Mouse (Mus musculus) forebrain, embryonic 14.5 days (tissue): ENCODE measurements around the gene Glt1d1. TPM values are rescaled to one million over a fixed set of nuclear protein-coding genes. Genes with fewer than 3 reads are reported as not detected.

Source experiments
- ATAC-seq: fragments of 200-750 bp; cut with Nextera tagmentation; 2 replicates; pipeline ENCODE4 v1.8.0; 2017; ENCODE audit warnings: mild to moderate bottlenecking, moderate library complexity
- DNase-seq: peaks from one replicate; pipeline ENCODE4 v3.0.0-alpha.2; 2015; ENCODE audit warnings: low spot score
- H3K27ac ChIP-seq: fragments of 300-500 bp; sonication (generic); 2 replicates; pipeline ENCODE4 v1.5.1; 2014; ENCODE audit warnings: low read depth, mild to moderate bottlenecking, control low read depth, low read length, moderate library complexity
- H3K27me3 ChIP-seq: fragments of 300-500 bp; sonication (generic); replicated peaks from 2 replicates; pipeline ENCODE4 v1.6.1; 2014; ENCODE audit warnings: low read length, control low read depth, mixed read lengths; ENCODE audit not compliant: control insufficient read depth, insufficient read depth
- H3K36me3 ChIP-seq: fragments of 300-500 bp; sonication (generic); 2 replicates; pipeline ENCODE4 v1.6.1; 2014; ENCODE audit warnings: low read length, control low read depth; ENCODE audit not compliant: control insufficient read depth, insufficient read depth
- H3K4me1 ChIP-seq: fragments of 300-500 bp; sonication (generic); 2 replicates; pipeline ENCODE4 v1.6.1; 2014; ENCODE audit warnings: antibody characterized with exemption, low read length, control low read depth; ENCODE audit not compliant: control insufficient read depth, insufficient read depth
- H3K4me2 ChIP-seq: fragments of 300-500 bp; sonication (generic); 2 replicates; pipeline ENCODE4 v1.6.1; 2014; ENCODE audit warnings: mild to moderate bottlenecking, control low read depth, low read length
- H3K4me3 ChIP-seq: fragments of 300-500 bp; sonication (generic); 2 replicates; pipeline ENCODE4 v1.5.1; 2014; ENCODE audit warnings: low read depth, low read length, control low read depth
- H3K9ac ChIP-seq: fragments of 300-500 bp; sonication (generic); 2 replicates; pipeline ENCODE4 v1.6.1; 2014; ENCODE audit warnings: mild to moderate bottlenecking, low read length, control low read depth, moderate library complexity
- H3K9me3 ChIP-seq: fragments of 300-500 bp; sonication (generic); replicated peaks from 2 replicates; pipeline ENCODE4 v1.6.1; 2016; ENCODE audit warnings: low read length, control low read depth, mixed read lengths; ENCODE audit not compliant: control insufficient read depth
- WGBS: fragments of 180-500 bp; shearing (Covaris S2); extraction: QIAGEN DNeasy Blood & Tissue Kit; methylation state at CpG from one replicate; pipeline ENCODE4 v1.1.7; 2014; 5-methylcytosine and 5-hydroxymethylcytosine counted together
- polyA plus RNA-seq: library from polyadenylated mRNA; unstranded; fragments of >200 nt; fragmentation: Nextera tagmentation; extraction: Ambion mirVana; gene quantifications from 2 replicates; pipeline ENCODE4 v1.2.1, GENCODE M21; 2014

The Glt1d1 gene
- polyA plus RNA-seq, 1 experiment from 2014 or later: 1.1 TPM

DNA sequence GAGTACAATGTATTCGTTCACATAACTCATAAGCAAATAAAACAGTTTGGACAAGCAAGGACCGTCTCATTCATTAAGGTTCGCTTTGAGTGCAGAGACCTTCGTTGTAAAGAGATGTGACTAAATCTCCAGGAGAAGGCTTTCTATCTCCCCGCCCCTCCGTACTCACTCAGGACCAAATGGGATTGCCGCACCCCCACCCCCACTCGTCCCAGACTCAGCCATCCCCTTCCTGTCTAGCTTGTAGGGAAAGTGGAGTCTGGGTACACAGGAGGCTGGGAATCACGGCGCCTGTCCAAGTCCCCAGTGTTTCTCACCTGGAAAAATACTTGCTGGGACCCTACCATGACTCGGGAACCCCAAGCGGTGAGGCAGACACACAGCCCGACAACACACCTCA, 7.6 kb downstream of the Glt1d1 start:
- 89% methylated on average over 13 of the region's 13 CpGs for WGBS
- no peak overlapping the region for H3K4me3 ChIP-seq
- peaks cover 5% of the 10 kb centered on the region; the same call in 1 of the 2 replicates for H3K9me3 ChIP-seq
- H3K36me3 ChIP-seq: no peaks in the 10 kb centered on the region
- no peak overlapping the region for H3K27ac ChIP-seq
- no peak for ATAC-seq
- no peak for DNase-seq
- H3K4me1 ChIP-seq: no peaks in the 10 kb centered on the region
- no peak overlapping the region for H3K9ac ChIP-seq
- no peaks in the 10 kb centered on the region for H3K27me3 ChIP-seq
- H3K4me2 ChIP-seq: no peak overlapping the region

GRCm38 (mm10) chr5:127640359-127640758, 8.3 kb downstream of the Glt1d1 start:
- Histone ChIP-seq H3K4me2 (no peak overlapping the region), H3K27ac (no peak overlapping the region), H3K9me3 (peaks cover 5% of the 10 kb centered on the region; the same call in 1 of the 2 replicates), H3K27me3 (no peaks in the 10 kb centered on the region), H3K9ac (no peak overlapping the region), H3K4me3 (no peak overlapping the region), H3K36me3 (no peaks in the 10 kb centered on the region), H3K4me1 (no peaks in the 10 kb centered on the region)
- ATAC-seq (no peak), DNase-seq (no peak)
- WGBS: 91% methylated on average over 3 of the region's 3 CpGs

DNA sequence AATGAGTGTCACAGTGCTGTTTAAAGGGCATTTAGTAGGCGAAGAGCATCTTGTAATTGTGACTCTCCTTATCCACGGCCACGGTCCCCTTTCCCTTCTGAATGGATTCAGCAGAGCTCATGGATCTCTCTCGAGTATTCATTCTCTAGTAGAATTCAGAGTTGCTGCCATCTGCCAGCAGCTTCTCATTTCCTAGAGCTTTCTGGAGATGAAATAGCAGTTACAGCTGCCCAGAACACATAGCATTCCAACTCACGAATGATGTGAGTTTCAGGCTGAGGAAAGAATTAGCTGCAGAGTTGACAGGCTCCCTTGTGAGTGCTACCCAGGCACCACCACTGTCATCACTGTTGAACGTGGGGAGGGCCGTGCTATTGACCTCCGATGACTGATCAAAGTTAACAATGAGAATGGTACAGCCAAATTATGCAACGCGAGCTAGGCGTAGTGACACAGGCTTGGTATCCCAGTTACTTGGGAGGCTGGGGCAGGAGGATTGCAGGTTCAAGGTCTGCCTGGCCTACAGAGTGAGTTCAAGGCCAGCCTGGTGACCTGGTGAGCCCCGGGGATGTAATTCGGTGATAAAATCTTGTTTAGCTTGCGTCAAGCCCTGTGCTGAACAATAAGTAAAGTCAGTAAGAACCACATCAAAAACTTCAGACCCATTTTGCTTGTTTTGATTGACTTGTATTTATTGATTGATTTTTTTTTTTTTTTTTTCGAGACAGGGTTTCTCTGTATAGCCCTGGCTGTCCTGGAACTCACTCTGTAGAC, 9.3 kb downstream of the Glt1d1 start:
- DNase-seq (no peak), ATAC-seq (no peak)
- no peak overlapping the region for H3K4me3 ChIP-seq
- peaks cover 5% of the 10 kb centered on the region; the same call in 1 of the 2 replicates for H3K9me3 ChIP-seq
- H3K36me3 ChIP-seq: no peaks in the 10 kb centered on the region
- H3K27me3 ChIP-seq: no peaks in the 10 kb centered on the region
- no peak overlapping the region for H3K4me2 ChIP-seq
- no peak overlapping the region for H3K27ac ChIP-seq
- no peak overlapping the region for H3K9ac ChIP-seq
- WGBS: 94% methylated on average over 15 of the region's 15 CpGs
- no peaks in the 10 kb centered on the region for H3K4me1 ChIP-seq

- no peak overlapping the region for H3K9ac ChIP-seq
- H3K4me3 ChIP-seq: no peak overlapping the region
- H3K36me3 ChIP-seq: no peaks in the 10 kb centered on the region
- no peaks in the 10 kb centered on the region for H3K9me3 ChIP-seq
- H3K27me3 ChIP-seq: no peaks in the 10 kb centered on the region
- no peak for DNase-seq
- no peak overlapping the region for H3K27ac ChIP-seq
- no peak overlapping the region for H3K4me2 ChIP-seq
- no peak for ATAC-seq
- no peaks in the 10 kb centered on the region for H3K4me1 ChIP-seq
- WGBS: 80% methylated on average over 6 of the region's 6 CpGs
These were observed 16.0 kb downstream of the Glt1d1 start for GRCm38 (mm10) chr5:127648046-127648445.

GRCm38 (mm10) chr5:127649077-127649476, 17.0 kb downstream of the Glt1d1 start:
- Histone ChIP-seq H3K27me3 (no peaks in the 10 kb centered on the region), H3K4me2 (no peak overlapping the region), H3K4me3 (no peak overlapping the region), H3K4me1 (no peaks in the 10 kb centered on the region), H3K27ac (no peak overlapping the region), H3K9me3 (no peaks in the 10 kb centered on the region), H3K36me3 (no peaks in the 10 kb centered on the region), H3K9ac (no peak overlapping the region)
- ATAC-seq: no peak
- no peak for DNase-seq

DNA sequence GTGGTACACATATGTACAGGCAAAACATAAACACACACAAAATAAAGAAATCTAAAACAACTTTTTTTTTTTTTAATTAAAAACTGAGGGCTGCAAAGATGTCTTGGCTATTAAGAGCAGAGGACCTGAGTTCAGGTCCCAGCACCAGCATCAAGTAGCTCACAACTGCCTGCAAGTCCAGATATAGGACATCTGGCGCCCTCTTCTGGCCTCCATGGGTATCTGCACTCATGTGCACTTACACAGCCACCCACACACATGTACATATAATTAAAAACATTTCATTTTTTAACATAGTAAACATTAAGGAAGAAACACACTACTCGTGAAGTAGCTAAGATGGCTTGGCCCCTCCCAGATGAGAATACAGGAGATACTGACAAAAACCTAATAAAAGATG, 26.2 kb downstream of the Glt1d1 start:
- H3K4me1 ChIP-seq: no peaks in the 10 kb centered on the region
- no peak overlapping the region for H3K4me3 ChIP-seq
- H3K9ac ChIP-seq: no peak overlapping the region
- H3K36me3 ChIP-seq: 0 out of 2 replicates have a peak, but pooled peaks cover 4% of the 10 kb centered on the region
- no peak overlapping the region for H3K27ac ChIP-seq
- ATAC-seq (no peak), DNase-seq (no peak)
- no peaks in the 10 kb centered on the region for H3K27me3 ChIP-seq
- 89% methylated on average over 2 of the region's 2 CpGs for WGBS
- H3K4me2 ChIP-seq: no peak overlapping the region
- H3K9me3 ChIP-seq: no peaks in the 10 kb centered on the region

GRCm38 (mm10) chr5:127659312-127659711, 27.2 kb downstream of the Glt1d1 start:
- Histone ChIP-seq H3K9me3 (no peaks in the 10 kb centered on the region), H3K4me1 (no peaks in the 10 kb centered on the region), H3K27me3 (no peaks in the 10 kb centered on the region), H3K27ac (no peak overlapping the region), H3K4me2 (no peak overlapping the region), H3K9ac (no peak overlapping the region), H3K4me3 (no peak overlapping the region), H3K36me3 (0 out of 2 replicates have a peak, but pooled peaks cover 4% of the 10 kb centered on the region)
- ATAC-seq (no peak), DNase-seq (no peak)
- WGBS: 92% methylated on average over 3 of the region's 3 CpGs

DNA sequence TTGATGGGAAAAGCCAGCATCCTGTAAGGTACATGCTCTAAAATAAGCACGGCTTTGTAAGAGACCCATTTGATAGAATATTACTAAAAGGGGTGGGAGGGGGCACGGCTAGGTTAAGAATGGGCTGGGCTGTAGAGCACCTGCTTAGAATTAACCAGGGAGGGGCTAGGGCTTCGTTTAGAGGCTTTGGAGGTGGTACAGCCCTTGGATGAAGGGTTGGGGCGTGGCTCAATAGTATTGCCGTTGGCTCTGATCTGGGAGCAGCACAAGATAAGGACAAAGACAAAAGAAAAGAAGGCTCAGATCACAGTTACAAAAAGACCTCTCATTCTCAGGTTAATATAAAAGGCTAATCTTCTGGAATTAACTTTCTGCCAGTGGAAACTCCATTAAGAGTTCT, 28.2 kb downstream of the Glt1d1 start:
- Histone ChIP-seq H3K9ac (no peak overlapping the region), H3K4me3 (no peak overlapping the region), H3K4me2 (no peak overlapping the region), H3K36me3 (0 out of 2 replicates have a peak, but pooled peaks cover 4% of the 10 kb centered on the region), H3K27me3 (no peaks in the 10 kb centered on the region), H3K27ac (no peak overlapping the region), H3K4me1 (no peaks in the 10 kb centered on the region), H3K9me3 (no peaks in the 10 kb centered on the region)
- WGBS: 53% methylated on average over 5 of the region's 5 CpGs
- DNase-seq: no peak
- ATAC-seq: no peak

DNA sequence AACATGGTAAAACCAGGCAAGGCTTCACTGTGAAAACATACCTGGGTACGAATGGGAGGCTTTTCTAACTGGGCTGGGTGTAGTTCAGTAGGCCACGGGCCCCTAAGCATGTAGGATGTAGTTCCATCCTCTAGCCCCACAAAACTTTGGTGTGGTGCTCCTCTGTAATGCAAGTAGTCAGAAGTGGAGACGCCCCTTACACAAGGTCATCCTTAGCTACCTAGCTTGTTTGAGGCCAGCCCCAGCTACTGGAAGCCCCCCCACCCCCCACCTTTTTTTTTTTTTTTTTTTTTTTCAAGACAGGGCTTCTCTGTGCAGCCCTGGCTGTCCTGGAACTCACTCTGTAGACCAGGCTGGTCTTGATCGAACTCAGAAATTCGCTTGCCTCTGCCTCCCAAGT, 28.9 kb downstream of the Glt1d1 start:
- 0 out of 2 replicates have a peak, but pooled peaks cover 4% of the 10 kb centered on the region for H3K36me3 ChIP-seq
- H3K4me3 ChIP-seq: no peak overlapping the region
- H3K27me3 ChIP-seq: no peaks in the 10 kb centered on the region
- H3K27ac ChIP-seq: no peak overlapping the region
- no peaks in the 10 kb centered on the region for H3K4me1 ChIP-seq
- H3K9ac ChIP-seq: no peak overlapping the region
- DNase-seq (no peak), ATAC-seq (no peak)
- H3K9me3 ChIP-seq: no peaks in the 10 kb centered on the region
- 91% methylated on average over 5 of the region's 5 CpGs for WGBS
- no peak overlapping the region for H3K4me2 ChIP-seq
